Mouse (Mus musculus) neutrophil, adult 65 days (primary cell): ENCODE results near the gene Bmp15. TPM values are rescaled to one million over a fixed set of nuclear protein-coding genes. Genes with fewer than 3 reads are reported as not detected.

Source experiments
- total RNA-seq: library from RNA; stranded (reverse); gene quantifications from 2 replicates; pipeline ENCODE4 v1.2.4, GENCODE M21; 2023

The Bmp15 gene
- not detected in 2 replicates for total RNA-seq

GRCm38 (mm10) chrX:6320621-6321020, at the start of gene Bmp15:
Gene Bmp15 (minus strand): TSS chrX:6320721.

Other genes starting within 250 kb of the Bmp15 start
- not detected in 2 replicates for gene AU022751, start 237.3 kb downstream of the Bmp15 start, total RNA-seq
- not detected in 2 replicates for gene Nudt10, start 147.7 kb downstream of the Bmp15 start, total RNA-seq
- 0.16 TPM in 1 of 2 replicates, not detected in the other for gene Shroom4, start 79.1 kb upstream of the Bmp15 start, total RNA-seq